Mouse (Mus musculus) erythroblast, adult 5-6 weeks (primary cell): Measurements from ENCODE around the gene 1700001P01Rik. TPM values are rescaled to one million over a fixed set of nuclear protein-coding genes. Genes with fewer than 3 reads are reported as not detected.

Experiments used
- total RNA-seq, 2 experiments: library from RNA; stranded (forward) in 1 of 2; stranded (reverse) in 1 of 2; fragments of 150-400 nt in 1 of 2; fragments of 200-764, 138-1000 nt in 1 of 2; gene quantifications; 2 replicates each; pipeline versions ENCODE4 v1.2.3 to v1.2.4; 2015 to 2017; ENCODE audit warnings: low replicate concordance in 2 of 2

1700001P01Rik gene
- total RNA-seq, 2 experiments from 2014 or later: not detected

Other genes starting within 250 kb of the 1700001P01Rik start
- not detected in 2 replicates for gene Srcin1, start 199.7 kb downstream of the 1700001P01Rik start, total RNA-seq (2015; ENCODE audit: low replicate concordance)
- not detected in 2 replicates for gene Srcin1, start 199.7 kb downstream of the 1700001P01Rik start, total RNA-seq (2017; ENCODE audit: low replicate concordance)
- gene Epop, start 146.2 kb downstream of the 1700001P01Rik start, total RNA-seq (2015; ENCODE audit: low replicate concordance): 0.58 TPM in 1 of 2 replicates, not detected in the other
- not detected in 2 replicates for gene Epop, start 146.2 kb downstream of the 1700001P01Rik start, total RNA-seq (2017; ENCODE audit: low replicate concordance)
- gene Mllt6, start 112.5 kb downstream of the 1700001P01Rik start, total RNA-seq (2015; ENCODE audit: low replicate concordance): 1.2 and 1.9 TPM in 2 replicates
- gene Mllt6, start 112.5 kb downstream of the 1700001P01Rik start, total RNA-seq (2017; ENCODE audit: low replicate concordance): 1.5 and 3.9 TPM in 2 replicates
- gene Cisd3, start 90.1 kb downstream of the 1700001P01Rik start, total RNA-seq (2015; ENCODE audit: low replicate concordance): 2.3 TPM in 1 of 2 replicates, not detected in the other
- gene Cisd3, start 90.1 kb downstream of the 1700001P01Rik start, total RNA-seq (2017; ENCODE audit: low replicate concordance): 1.7 TPM in 1 of 2 replicates, not detected in the other
- 0.77 TPM in 1 of 2 replicates, not detected in the other for gene Pcgf2, start 75.4 kb downstream of the 1700001P01Rik start, total RNA-seq (2015; ENCODE audit: low replicate concordance)
- gene Pcgf2, start 75.4 kb downstream of the 1700001P01Rik start, total RNA-seq (2017; ENCODE audit: low replicate concordance): not detected in 2 replicates
- gene Psmb3, start 72.5 kb downstream of the 1700001P01Rik start, total RNA-seq (2015; ENCODE audit: low replicate concordance): 32.4 and 40.3 TPM in 2 replicates
- 37.0 and 48.2 TPM in 2 replicates for gene Psmb3, start 72.5 kb downstream of the 1700001P01Rik start, total RNA-seq (2017; ENCODE audit: low replicate concordance)
- 3.3 and 4.0 TPM in 2 replicates for gene Pip4k2b, start 31.2 kb downstream of the 1700001P01Rik start, total RNA-seq (2015; ENCODE audit: low replicate concordance)
- 3.6 and 4.5 TPM in 2 replicates for gene Pip4k2b, start 31.2 kb downstream of the 1700001P01Rik start, total RNA-seq (2017; ENCODE audit: low replicate concordance)
- 7.1 and 15.4 TPM in 2 replicates for gene Cwc25, start 9.4 kb downstream of the 1700001P01Rik start, total RNA-seq (2015; ENCODE audit: low replicate concordance)
- gene Cwc25, start 9.4 kb downstream of the 1700001P01Rik start, total RNA-seq (2017; ENCODE audit: low replicate concordance): 8.9 and 12.3 TPM in 2 replicates
- gene Rpl23, start 6.5 kb upstream of the 1700001P01Rik start, total RNA-seq (2015; ENCODE audit: low replicate concordance): 241 and 306 TPM in 2 replicates
- 280 and 382 TPM in 2 replicates for gene Rpl23, start 6.5 kb upstream of the 1700001P01Rik start, total RNA-seq (2017; ENCODE audit: low replicate concordance)
- gene Lasp1, start 23.1 kb upstream of the 1700001P01Rik start, total RNA-seq (2015; ENCODE audit: low replicate concordance): 31.8 and 54.8 TPM in 2 replicates
- gene Lasp1, start 23.1 kb upstream of the 1700001P01Rik start, total RNA-seq (2017; ENCODE audit: low replicate concordance): 28.4 and 129 TPM in 2 replicates
- gene B230217C12Rik, start 64.9 kb upstream of the 1700001P01Rik start, total RNA-seq (2015; ENCODE audit: low replicate concordance): 2.1 TPM in 1 of 2 replicates, not detected in the other
- gene B230217C12Rik, start 64.9 kb upstream of the 1700001P01Rik start, total RNA-seq (2017; ENCODE audit: low replicate concordance): not detected in 2 replicates
- gene Fbxo47, start 108.2 kb upstream of the 1700001P01Rik start, total RNA-seq (2015; ENCODE audit: low replicate concordance): not detected in 2 replicates
- 0.84 and 0.85 TPM in 2 replicates for gene Fbxo47, start 108.2 kb upstream of the 1700001P01Rik start, total RNA-seq (2017; ENCODE audit: low replicate concordance)
- 2.1 TPM in 1 of 2 replicates, not detected in the other for gene Plxdc1, start 210.5 kb upstream of the 1700001P01Rik start, total RNA-seq (2015; ENCODE audit: low replicate concordance)
- gene Plxdc1, start 210.5 kb upstream of the 1700001P01Rik start, total RNA-seq (2017; ENCODE audit: low replicate concordance): 1.0 and 1.8 TPM in 2 replicates
- gene Arl5c, start 220.3 kb upstream of the 1700001P01Rik start, total RNA-seq (2015; ENCODE audit: low replicate concordance): 0.96 and 5.9 TPM in 2 replicates
- gene Arl5c, start 220.3 kb upstream of the 1700001P01Rik start, total RNA-seq (2017; ENCODE audit: low replicate concordance): 1.5 and 2.6 TPM in 2 replicates
- gene Cacnb1, start 247.1 kb upstream of the 1700001P01Rik start, total RNA-seq (2015; ENCODE audit: low replicate concordance): not detected in 2 replicates
- gene Cacnb1, start 247.1 kb upstream of the 1700001P01Rik start, total RNA-seq (2017; ENCODE audit: low replicate concordance): 0.34 TPM in 1 of 2 replicates, not detected in the other